12 mouse cellular contexts compared by ENCODE assay signal in the genomic region with DNA sequence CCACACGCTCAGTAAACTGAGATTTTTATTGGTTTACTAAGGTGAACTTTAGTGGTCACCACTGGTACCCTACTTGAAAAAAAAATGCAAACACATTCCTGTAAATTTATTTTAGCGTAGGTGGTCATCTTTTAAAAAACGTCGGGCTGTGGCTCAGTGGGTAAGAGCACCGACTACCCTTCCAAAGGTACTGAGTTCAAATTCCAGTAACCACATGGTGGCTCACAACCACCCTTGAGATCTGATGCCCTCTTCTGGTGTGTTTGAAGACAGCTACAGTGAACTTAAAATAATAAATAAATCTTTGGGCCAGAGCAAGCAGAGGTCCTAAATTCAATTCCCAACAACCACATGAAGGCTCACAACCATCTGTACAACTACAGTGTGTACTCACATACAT. TPM values are rescaled to one million over a fixed set of nuclear protein-coding genes. Genes with fewer than 3 reads are reported as not detected.
DNase-seq lines count a peak whose midpoint lies in the region; ATAC-seq and TF ChIP-seq lines count a peak whose summit lies in the region.
"Not testable (repeated sequence)": the region's sequence is repeated elsewhere in the genome, so short reads cannot be mapped to it uniquely, and the experiment has no call there.
"Had no signal": no experiment of that assay in that cellular context is flagged by ENCODE, and none has a peak within 500 bp of the region (broad histone marks: within the 10 kb centered on the region; RNA-seq: fewer than 3 reads in every experiment).

No protein-coding gene starts in this region.

- H3K4me3 ChIP-seq in E14TG2a.4 (replicated peaks; ENCODE audit: low read length), result peak overlapping the region; percentile 93
- peak overlapping the region; percentile 84 for H3K4me3 ChIP-seq in embryonic facial prominence, embryonic 12.5 days
- H3K4me3 ChIP-seq in forebrain, postnatal 0 days (ENCODE audit: low read depth, low read length), result peak overlapping the region; percentile 86
- H3K4me3 ChIP-seq in hindbrain, embryonic 12.5 days, result peak overlapping the region; percentile 86
- H3K4me3 ChIP-seq in kidney, embryonic 16.5 days (ENCODE audit: low read length), result peak overlapping the region; percentile 96
- H3K4me3 ChIP-seq in liver, embryonic 13.5 days (replicated peaks), result peak overlapping the region; percentile 82
- peak overlapping the region; percentile 67 for H3K4me3 ChIP-seq in midbrain, embryonic 12.5 days
- H3K4me3 ChIP-seq in small intestine, adult 2 months (ENCODE audit: low read depth, low read length), result peak overlapping the region; percentile 79

- WGBS in embryonic facial prominence, embryonic 12.5 days, result 63% methylated on average over 5 of the region's 5 CpGs
- 70% methylated on average over 5 of the region's 5 CpGs for WGBS in forebrain, postnatal 0 days
- WGBS in hindbrain, embryonic 12.5 days, result 65% methylated on average over 5 of the region's 5 CpGs
- WGBS in kidney, embryonic 16.5 days, result 67% methylated on average over 5 of the region's 5 CpGs
- 34% methylated on average over 5 of the region's 5 CpGs for WGBS in liver, embryonic 13.5 days (ENCODE audit: insufficient replicate concordance)
- 68% methylated on average over 5 of the region's 5 CpGs for WGBS in midbrain, embryonic 12.5 days
- 44% methylated on average over 5 of the region's 5 CpGs for WGBS in small intestine, adult 2 months

- H3K27me3 ChIP-seq in E14TG2a.4 (ENCODE audit: insufficient read depth, low read length); embryonic facial prominence, embryonic 12.5 days; forebrain, postnatal 0 days (ENCODE audit: insufficient read depth, low read length); hindbrain, embryonic 12.5 days; kidney, embryonic 16.5 days (ENCODE audit: insufficient read depth, low read length); liver, embryonic 13.5 days; midbrain, embryonic 12.5 days; small intestine, adult 2 months (ENCODE audit: control insufficient read depth, insufficient read depth, low read length): not testable (repeated sequence)

- peaks cover 63% of the 10 kb centered on the region for H3K36me3 ChIP-seq in E14TG2a.4 (ENCODE audit: insufficient read depth, low read length)
- peaks cover 45% of the 10 kb centered on the region for H3K36me3 ChIP-seq in embryonic facial prominence, embryonic 12.5 days
- peaks cover 14% of the 10 kb centered on the region for H3K36me3 ChIP-seq in forebrain, postnatal 0 days (ENCODE audit: insufficient read depth)
- H3K36me3 ChIP-seq in hindbrain, embryonic 12.5 days, result peaks cover 29% of the 10 kb centered on the region
- peaks cover 20% of the 10 kb centered on the region for H3K36me3 ChIP-seq in kidney, embryonic 16.5 days (ENCODE audit: insufficient read depth, low read length)
- peaks cover 57% of the 10 kb centered on the region for H3K36me3 ChIP-seq in liver, embryonic 13.5 days
- peaks cover 27% of the 10 kb centered on the region for H3K36me3 ChIP-seq in midbrain, embryonic 12.5 days
- H3K36me3 ChIP-seq in small intestine, adult 2 months (ENCODE audit: control insufficient read depth, insufficient read depth, low read length), result peaks cover 15% of the 10 kb centered on the region

- not testable (repeated sequence) for ATAC-seq in embryonic facial prominence, embryonic 12.5 days (ENCODE audit: insufficient number of reproducible peaks, insufficient read depth, low FRiP score, low TSS enrichment); forebrain, postnatal 0 days; hindbrain, embryonic 12.5 days (ENCODE audit: low FRiP score); kidney, embryonic 16.5 days (ENCODE audit: low FRiP score, low TSS enrichment); liver, embryonic 13.5 days (ENCODE audit: low read depth); midbrain, embryonic 12.5 days (ENCODE audit: low FRiP score, low read depth)

- H3K27ac ChIP-seq in embryonic facial prominence, embryonic 12.5 days, result peak overlapping the region; percentile 81; the same call in 1 of the 2 replicates
- not testable (repeated sequence) for H3K27ac ChIP-seq in forebrain, postnatal 0 days (ENCODE audit: low read depth, low read length); hindbrain, embryonic 12.5 days; kidney, embryonic 16.5 days (ENCODE audit: low read length); midbrain, embryonic 12.5 days (replicated peaks); small intestine, adult 2 months (ENCODE audit: insufficient read depth, low read depth, low read length)
- H3K27ac ChIP-seq in liver, embryonic 13.5 days, result peak overlapping the region; percentile 83; the same call in 1 of the 2 replicates

- peak overlapping the region; percentile 87 for H3K9ac ChIP-seq in embryonic facial prominence, embryonic 12.5 days
- H3K9ac ChIP-seq in forebrain, postnatal 0 days, result peak overlapping the region; percentile 85
- H3K9ac ChIP-seq in hindbrain, embryonic 12.5 days, result peak overlapping the region; percentile 89
- peak overlapping the region; percentile 92 for H3K9ac ChIP-seq in kidney, embryonic 16.5 days (replicated peaks; ENCODE audit: low read length)
- H3K9ac ChIP-seq in liver, embryonic 13.5 days, result peak overlapping the region; percentile 87
- peak overlapping the region; percentile 81 for H3K9ac ChIP-seq in midbrain, embryonic 12.5 days (replicated peaks)

- not testable (repeated sequence) for DNase-seq in forebrain, postnatal 0 days; liver, embryonic 13.5 days

- TF ChIP-seq CTCF in E14TG2a.4 (conservative IDR thresholded peaks at IDR 0.05; ENCODE audit: low read length); forebrain, postnatal 0 days (IDR thresholded peaks at IDR 0.05; ENCODE audit: low read depth); small intestine, adult 2 months (IDR thresholded peaks at IDR 0.05; ENCODE audit: extremely low read depth, insufficient read length, insufficient replicate concordance, low read depth, low read length): not testable (repeated sequence)

- TF ChIP-seq POLR2A in small intestine, adult 2 months (IDR thresholded peaks at IDR 0.05; ENCODE audit: low read depth, low read length), result not testable (repeated sequence)

- H3K4me2 ChIP-seq in embryonic facial prominence, embryonic 12.5 days (replicated peaks), result peak overlapping the region; percentile 66
- peak overlapping the region; percentile 67 for H3K4me2 ChIP-seq in forebrain, postnatal 0 days (ENCODE audit: low read depth)
- H3K4me2 ChIP-seq in hindbrain, embryonic 12.5 days (replicated peaks), result peak overlapping the region; percentile 69
- peak overlapping the region; percentile 59 for H3K4me2 ChIP-seq in kidney, embryonic 16.5 days (replicated peaks; ENCODE audit: low read depth, low read length)
- peak overlapping the region; percentile 87 for H3K4me2 ChIP-seq in liver, embryonic 13.5 days
- peak overlapping the region; percentile 81 for H3K4me2 ChIP-seq in midbrain, embryonic 12.5 days (replicated peaks)

- H3K9me3 ChIP-seq in E14TG2a.4 (ENCODE audit: low read length); embryonic facial prominence, embryonic 12.5 days; forebrain, postnatal 0 days (ENCODE audit: low read length); hindbrain, embryonic 12.5 days (replicated peaks); kidney, embryonic 16.5 days (ENCODE audit: low read length); liver, embryonic 13.5 days (replicated peaks); midbrain, embryonic 12.5 days: not testable (repeated sequence)

- peaks cover 54% of the 10 kb centered on the region for H3K4me1 ChIP-seq in E14TG2a.4 (replicated peaks; ENCODE audit: low read depth, low read length)
- peaks cover 29% of the 10 kb centered on the region for H3K4me1 ChIP-seq in embryonic facial prominence, embryonic 12.5 days
- H3K4me1 ChIP-seq in forebrain, postnatal 0 days (ENCODE audit: insufficient read depth), result peaks cover 11% of the 10 kb centered on the region
- peaks cover 32% of the 10 kb centered on the region for H3K4me1 ChIP-seq in hindbrain, embryonic 12.5 days
- H3K4me1 ChIP-seq in kidney, embryonic 16.5 days (ENCODE audit: insufficient read depth, low read length), result peaks cover 42% of the 10 kb centered on the region
- H3K4me1 ChIP-seq in liver, embryonic 13.5 days (replicated peaks), result peaks cover 49% of the 10 kb centered on the region
- H3K4me1 ChIP-seq in midbrain, embryonic 12.5 days, result peaks cover 33% of the 10 kb centered on the region
- H3K4me1 ChIP-seq in small intestine, adult 2 months (ENCODE audit: control insufficient read depth, insufficient read depth, insufficient read length, low read length), result not testable (repeated sequence)

RNA-seq across cellular contexts. Expression of gene Rps2, which starts 1.0 kb away (rescaled TPM):
- polyA plus RNA-seq in embryonic facial prominence, embryonic 12.5 days (2016; fragmentation: Nextera tagmentation; extraction: Ambion mirVana), result 1,116 and 1,117 TPM in 2 replicates
- 2,317 and 3,198 TPM in 2 replicates for total RNA-seq in forebrain, postnatal 0 days (2014; rRNA removed)
- 884 and 936 TPM in 2 replicates for polyA plus RNA-seq in forebrain, postnatal 0 days (2015; fragmentation: Nextera tagmentation; extraction: Ambion mirVana)
- polyA plus RNA-seq in hindbrain, embryonic 12.5 days (2016; fragmentation: Nextera tagmentation; extraction: Ambion mirVana), result 795 and 841 TPM in 2 replicates
- 1,489 and 1,547 TPM in 2 replicates for polyA plus RNA-seq in kidney, embryonic 16.5 days (2015; fragmentation: Nextera tagmentation; extraction: Ambion mirVana)
- 1,350 and 1,469 TPM in 2 replicates for polyA plus RNA-seq in liver, embryonic 13.5 days (2015; fragmentation: Nextera tagmentation; extraction: Ambion mirVana)
- 892 and 929 TPM in 2 replicates for polyA plus RNA-seq in midbrain, embryonic 12.5 days (2016; fragmentation: Nextera tagmentation; extraction: Ambion mirVana)
- 1,627 and 2,207 TPM in 2 replicates for polyA plus RNA-seq in small intestine, adult 2 months (2012; rRNA removed)

RNA-seq across cellular contexts. Expression of gene Rnf151, which starts 1.1 kb away (rescaled TPM):
- 0.22 TPM in 1 of 2 replicates, not detected in the other for polyA plus RNA-seq in embryonic facial prominence, embryonic 12.5 days (2016; fragmentation: Nextera tagmentation; extraction: Ambion mirVana)
- 0.69 TPM in 1 of 2 replicates, not detected in the other for total RNA-seq in forebrain, postnatal 0 days (2014; rRNA removed)
- not detected in 2 replicates for polyA plus RNA-seq in forebrain, postnatal 0 days (2015; fragmentation: Nextera tagmentation; extraction: Ambion mirVana)
- polyA plus RNA-seq in hindbrain, embryonic 12.5 days (2016; fragmentation: Nextera tagmentation; extraction: Ambion mirVana), result 0.18 and 0.35 TPM in 2 replicates
- 0.26 TPM in 1 of 2 replicates, not detected in the other for polyA plus RNA-seq in kidney, embryonic 16.5 days (2015; fragmentation: Nextera tagmentation; extraction: Ambion mirVana)
- polyA plus RNA-seq in liver, embryonic 13.5 days (2015; fragmentation: Nextera tagmentation; extraction: Ambion mirVana), result 0.10 TPM in 1 of 2 replicates, not detected in the other
- 0.24 TPM in 1 of 2 replicates, not detected in the other for polyA plus RNA-seq in midbrain, embryonic 12.5 days (2016; fragmentation: Nextera tagmentation; extraction: Ambion mirVana)
- 0.19 TPM in 1 of 2 replicates, not detected in the other for polyA plus RNA-seq in small intestine, adult 2 months (2012; rRNA removed)
- total RNA-seq: adrenal gland, postnatal 36 days; gastrocnemius, adult 18-20 months; heart, postnatal 10 days; layer of hippocampus, postnatal 25 days had no signal

RNA-seq across cellular contexts. Expression of gene Ndufb10, which starts 5.3 kb away (rescaled TPM):
- polyA plus RNA-seq in embryonic facial prominence, embryonic 12.5 days (2016; fragmentation: Nextera tagmentation; extraction: Ambion mirVana), result 209 and 223 TPM in 2 replicates
- total RNA-seq in forebrain, postnatal 0 days (2014; rRNA removed), result 151 and 199 TPM in 2 replicates
- 312 and 351 TPM in 2 replicates for polyA plus RNA-seq in forebrain, postnatal 0 days (2015; fragmentation: Nextera tagmentation; extraction: Ambion mirVana)
- 199 and 214 TPM in 2 replicates for polyA plus RNA-seq in hindbrain, embryonic 12.5 days (2016; fragmentation: Nextera tagmentation; extraction: Ambion mirVana)
- 258 and 262 TPM in 2 replicates for polyA plus RNA-seq in kidney, embryonic 16.5 days (2015; fragmentation: Nextera tagmentation; extraction: Ambion mirVana)
- polyA plus RNA-seq in liver, embryonic 13.5 days (2015; fragmentation: Nextera tagmentation; extraction: Ambion mirVana), result 206 and 216 TPM in 2 replicates
- 201 and 205 TPM in 2 replicates for polyA plus RNA-seq in midbrain, embryonic 12.5 days (2016; fragmentation: Nextera tagmentation; extraction: Ambion mirVana)
- 384 and 403 TPM in 2 replicates for polyA plus RNA-seq in small intestine, adult 2 months (2012; rRNA removed)

RNA-seq across cellular contexts. Expression of gene Rpl3l, which starts 8.7 kb away (rescaled TPM):
- not detected in 2 replicates for polyA plus RNA-seq in embryonic facial prominence, embryonic 12.5 days (2016; fragmentation: Nextera tagmentation; extraction: Ambion mirVana)
- total RNA-seq in forebrain, postnatal 0 days (2014; rRNA removed), result not detected in 2 replicates
- 0.34 TPM in 1 of 2 replicates, not detected in the other for polyA plus RNA-seq in forebrain, postnatal 0 days (2015; fragmentation: Nextera tagmentation; extraction: Ambion mirVana)
- polyA plus RNA-seq in hindbrain, embryonic 12.5 days (2016; fragmentation: Nextera tagmentation; extraction: Ambion mirVana), result not detected in 2 replicates
- 0.15 TPM in 1 of 2 replicates, not detected in the other for polyA plus RNA-seq in kidney, embryonic 16.5 days (2015; fragmentation: Nextera tagmentation; extraction: Ambion mirVana)
- polyA plus RNA-seq in liver, embryonic 13.5 days (2015; fragmentation: Nextera tagmentation; extraction: Ambion mirVana), result 0.10 TPM in 1 of 2 replicates, not detected in the other
- polyA plus RNA-seq in midbrain, embryonic 12.5 days (2016; fragmentation: Nextera tagmentation; extraction: Ambion mirVana), result not detected in 2 replicates
- polyA plus RNA-seq in small intestine, adult 2 months (2012; rRNA removed), result 0.11 and 0.19 TPM in 2 replicates

RNA-seq across cellular contexts. Expression of gene Tbl3, which starts 11.5 kb away (rescaled TPM):
- 93.9 and 94.2 TPM in 2 replicates for polyA plus RNA-seq in embryonic facial prominence, embryonic 12.5 days (2016; fragmentation: Nextera tagmentation; extraction: Ambion mirVana)
- total RNA-seq in forebrain, postnatal 0 days (2014; rRNA removed), result 39.0 and 59.2 TPM in 2 replicates
- 45.7 and 48.0 TPM in 2 replicates for polyA plus RNA-seq in forebrain, postnatal 0 days (2015; fragmentation: Nextera tagmentation; extraction: Ambion mirVana)
- 76.9 and 79.7 TPM in 2 replicates for polyA plus RNA-seq in hindbrain, embryonic 12.5 days (2016; fragmentation: Nextera tagmentation; extraction: Ambion mirVana)
- polyA plus RNA-seq in kidney, embryonic 16.5 days (2015; fragmentation: Nextera tagmentation; extraction: Ambion mirVana), result 92.1 and 107 TPM in 2 replicates
- polyA plus RNA-seq in liver, embryonic 13.5 days (2015; fragmentation: Nextera tagmentation; extraction: Ambion mirVana), result 53.0 and 53.2 TPM in 2 replicates
- polyA plus RNA-seq in midbrain, embryonic 12.5 days (2016; fragmentation: Nextera tagmentation; extraction: Ambion mirVana), result 86.8 and 97.6 TPM in 2 replicates
- polyA plus RNA-seq in small intestine, adult 2 months (2012; rRNA removed), result 26.0 and 49.6 TPM in 2 replicates
